Mouse (Mus musculus) lung, postnatal 25 days (tissue): ENCODE data around the gene Cyth1.

Source experiments
- DNase-seq: peaks from one replicate; pipeline ENCODE4 v3.0.0; 2022; ENCODE audit warnings: low spot score

Gene Cyth1

GRCm38 (mm10) chr11:118152964-118153363, 95.4 kb downstream of the Cyth1 start:
- no peak for DNase-seq

GRCm38 (mm10) chr11:118151423-118152180, 96.8 kb downstream of the Cyth1 start:
- no peak for DNase-seq

GRCm38 (mm10) chr11:118150115-118150701, 98.2 kb downstream of the Cyth1 start:
- DNase-seq = no peak

GRCm38 (mm10) chr11:118147877-118148637, 100.3 kb downstream of the Cyth1 start:
- peak; percentile 24 for DNase-seq

- DNase-seq = no peak
Observed at GRCm38 (mm10) chr11:118146446-118146845, 101.9 kb downstream of the Cyth1 start.

- DNase-seq = peak; percentile 90
Observed at GRCm38 (mm10) chr11:118145771-118146351, 102.5 kb downstream of the Cyth1 start.

- no peak for DNase-seq
Observed at GRCm38 (mm10) chr11:118145092-118145491, 103.3 kb downstream of the Cyth1 start.

- DNase-seq = no peak
Observed at GRCm38 (mm10) chr11:118143731-118144130, 104.7 kb downstream of the Cyth1 start.

- no peak for DNase-seq
Observed at GRCm38 (mm10) chr11:118142547-118143165, 105.7 kb downstream of the Cyth1 start.

GRCm38 (mm10) chr11:118140771-118141565, 107.4 kb downstream of the Cyth1 start:
- DNase-seq = no peak

- no peak for DNase-seq
Observed at GRCm38 (mm10) chr11:118138347-118138746, 110.0 kb downstream of the Cyth1 start.

- DNase-seq = no peak
Observed at GRCm38 (mm10) chr11:118136172-118136632, 112.2 kb downstream of the Cyth1 start.

- DNase-seq = no peak
Observed at GRCm38 (mm10) chr11:118135271-118135670, 113.1 kb downstream of the Cyth1 start.

- DNase-seq = no peak
Observed at GRCm38 (mm10) chr11:118133752-118134169, 114.6 kb downstream of the Cyth1 start.

- DNase-seq = no peak
Observed at GRCm38 (mm10) chr11:118133133-118133751, 115.2 kb downstream of the Cyth1 start.

GRCm38 (mm10) chr11:118132136-118132535, 116.3 kb downstream of the Cyth1 start:
- DNase-seq = no peak

GRCm38 (mm10) chr11:118130534-118130933, 117.9 kb downstream of the Cyth1 start, which contains the start of gene Dnah17:
Gene Dnah17 (minus strand): TSS chr11:118130634.
- DNase-seq = no peak

- no peak for DNase-seq
Observed at GRCm38 (mm10) chr11:118129812-118130211, 118.6 kb downstream of the Cyth1 start.

- no peak for DNase-seq
Observed at GRCm38 (mm10) chr11:118121592-118121991, 126.8 kb downstream of the Cyth1 start.

- DNase-seq = no peak
Observed at GRCm38 (mm10) chr11:118118777-118119176, 129.6 kb downstream of the Cyth1 start.
